Mouse (Mus musculus) lung, embryonic 14.5 days (tissue): ENCODE data around the gene Nans. TPM values are rescaled to one million over a fixed set of nuclear protein-coding genes. Genes with fewer than 3 reads are reported as not detected.
A peak's percentile ranks its signal among the peaks of the same experiment; 100 is the strongest.

ENCODE experiments used
- ATAC-seq: fragments of 200-750 bp; cut with Nextera tagmentation; 2 replicates; pipeline ENCODE4 v1.8.0; 2017; ENCODE audit warnings: mild to moderate bottlenecking, moderate TSS enrichment, moderate library complexity; ENCODE audit not compliant: insufficient read depth
- DNase-seq: peaks from one replicate; pipeline ENCODE4 v3.0.0-alpha.2; 2015
- H3K27ac ChIP-seq: fragments of 300-500 bp; sonication (generic); 2 replicates; pipeline ENCODE4 v1.5.1; 2014; ENCODE audit warnings: low read depth, mild to moderate bottlenecking, moderate library complexity
- H3K27me3 ChIP-seq: fragments of 300-500 bp; sonication (generic); 2 replicates; pipeline ENCODE4 v1.6.1; 2014; ENCODE audit warnings: low read length, control low read depth; ENCODE audit not compliant: insufficient read depth
- H3K36me3 ChIP-seq: fragments of 300-500 bp; sonication (generic); 2 replicates; pipeline ENCODE4 v1.6.1; 2014; ENCODE audit warnings: control low read depth; ENCODE audit not compliant: insufficient read depth
- H3K4me1 ChIP-seq: fragments of 300-500 bp; sonication (generic); 2 replicates; pipeline ENCODE4 v1.6.1; 2014; ENCODE audit warnings: antibody characterized with exemption, control low read depth; ENCODE audit not compliant: insufficient read depth
- H3K4me2 ChIP-seq: fragments of 300-500 bp; sonication (generic); 2 replicates; pipeline ENCODE4 v1.6.1; 2014; ENCODE audit warnings: mild to moderate bottlenecking
- H3K4me3 ChIP-seq: fragments of 300-500 bp; sonication (generic); 2 replicates; pipeline ENCODE4 v1.5.1; 2014; ENCODE audit warnings: low read depth, low read length
- H3K9ac ChIP-seq: fragments of 300-500 bp; sonication (generic); 2 replicates; pipeline ENCODE4 v1.6.1; 2014
- H3K9me3 ChIP-seq: fragments of 300-500 bp; sonication (generic); 2 replicates; pipeline ENCODE4 v1.6.1; 2016; ENCODE audit warnings: low read depth, low read length, control low read depth
- CTCF ChIP-seq: IDR thresholded peaks from 2 replicates; pipeline ENCODE4 v1.5.1; 2016; ENCODE audit warnings: antibody characterized with exemption, low read depth
- WGBS: fragments of 180-500 bp; shearing (Covaris S2); extraction: QIAGEN DNeasy Blood & Tissue Kit; methylation state at CpG from one replicate; pipeline ENCODE4 v1.1.7; 2014; 5-methylcytosine and 5-hydroxymethylcytosine counted together
- polyA plus RNA-seq: library from polyadenylated mRNA; unstranded; fragments of >200 nt; fragmentation: Nextera tagmentation; extraction: Ambion mirVana; gene quantifications from 2 replicates; pipeline ENCODE4 v1.2.1, GENCODE M21; 2014

Gene Nans
- polyA plus RNA-seq, 1 experiment from 2014 or later: 75.8 TPM

DNA sequence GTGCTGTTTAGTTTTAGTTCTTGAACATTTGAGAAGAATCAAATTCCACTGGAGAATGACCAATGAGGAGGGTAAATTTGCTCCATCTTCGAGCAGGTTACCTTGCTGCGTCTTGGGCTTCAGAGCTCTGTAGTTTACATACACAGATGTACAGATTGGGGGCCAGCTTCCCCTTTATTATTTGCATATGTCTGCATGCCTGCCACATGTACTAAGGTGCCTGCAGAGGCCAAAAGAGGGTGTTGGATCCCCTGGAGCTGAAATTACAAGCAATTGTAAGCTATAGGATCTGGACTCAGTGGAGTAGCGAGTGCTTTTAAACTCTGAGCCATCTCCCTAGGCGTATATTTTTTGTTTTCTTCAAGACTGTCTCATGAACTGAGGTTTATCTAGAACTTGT is 32.3 kb upstream of the Nans start:
- H3K4me1 ChIP-seq: peaks cover 16% of the 10 kb centered on the region
- WGBS: 80% methylated on average over 4 of the region's 4 CpGs
- no peaks in the 10 kb centered on the region for H3K27me3 ChIP-seq
- H3K36me3 ChIP-seq: peaks cover 21% of the 10 kb centered on the region
- no peaks in the 10 kb centered on the region for H3K9me3 ChIP-seq
- no peak overlapping the region for H3K27ac ChIP-seq
- H3K4me2 ChIP-seq: no peak overlapping the region
- TF ChIP-seq CTCF: no peak
- no peak for ATAC-seq
- H3K4me3 ChIP-seq: no peak overlapping the region
- no peak for DNase-seq
- no peak overlapping the region for H3K9ac ChIP-seq

DNA sequence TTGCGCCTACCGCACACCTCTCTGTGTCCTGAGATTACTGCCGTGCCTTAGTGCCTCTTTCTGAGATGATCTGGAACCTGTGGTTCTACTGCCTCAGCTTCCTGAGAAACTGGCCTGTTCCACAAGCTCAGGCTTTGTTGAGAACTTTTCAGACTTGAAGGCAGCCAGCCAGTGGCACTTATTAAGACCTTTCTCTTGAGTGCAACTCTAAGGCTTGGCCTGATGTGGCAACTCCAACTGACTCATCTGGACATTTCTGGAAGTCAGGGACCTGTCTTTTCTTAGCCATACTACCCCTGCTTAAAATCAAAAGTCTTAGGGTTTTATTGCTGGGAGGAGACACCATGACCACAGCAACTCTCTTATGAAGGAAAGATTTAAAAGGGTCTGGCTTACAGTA is 31.9 kb upstream of the Nans start:
- H3K4me2 ChIP-seq: no peak overlapping the region
- ATAC-seq: no peak
- H3K9ac ChIP-seq: no peak overlapping the region
- H3K4me3 ChIP-seq: no peak overlapping the region
- 90% methylated on average over 3 of the region's 3 CpGs for WGBS
- peaks cover 16% of the 10 kb centered on the region for H3K4me1 ChIP-seq
- no peak overlapping the region for H3K27ac ChIP-seq
- no peaks in the 10 kb centered on the region for H3K27me3 ChIP-seq
- no peaks in the 10 kb centered on the region for H3K9me3 ChIP-seq
- peaks cover 25% of the 10 kb centered on the region for H3K36me3 ChIP-seq
- no peak for TF ChIP-seq CTCF
- no peak for DNase-seq

DNA sequence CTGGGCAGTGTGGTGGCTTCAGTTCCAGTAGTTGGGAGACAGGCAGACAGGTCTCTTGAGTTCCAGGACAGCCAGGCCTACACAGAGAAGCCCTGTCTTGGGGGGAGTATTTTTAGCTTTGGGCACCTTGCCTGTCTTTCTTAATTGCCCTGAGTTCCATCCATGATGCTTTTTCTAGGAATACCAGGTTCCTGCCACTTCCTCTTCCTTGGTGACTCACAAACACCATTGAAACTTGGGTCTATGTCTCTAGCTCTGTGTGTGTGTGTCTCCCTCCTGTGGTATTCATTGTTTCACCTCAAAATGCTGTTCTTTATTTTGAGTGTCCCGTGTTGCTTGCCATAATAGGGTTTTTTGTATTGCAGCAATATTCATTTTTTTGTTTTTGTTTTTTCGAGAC is 30.6 kb upstream of the Nans start:
- Histone ChIP-seq H3K27ac (no peak overlapping the region), H3K9ac (no peak overlapping the region), H3K4me3 (no peak overlapping the region), H3K4me2 (no peak overlapping the region), H3K4me1 (peaks cover 11% of the 10 kb centered on the region), H3K9me3 (no peaks in the 10 kb centered on the region), H3K27me3 (no peaks in the 10 kb centered on the region), H3K36me3 (peaks cover 37% of the 10 kb centered on the region)
- DNase-seq: no peak
- no peak for TF ChIP-seq CTCF
- ATAC-seq: no peak
- 92% methylated on average over 2 of the region's 2 CpGs for WGBS

DNA sequence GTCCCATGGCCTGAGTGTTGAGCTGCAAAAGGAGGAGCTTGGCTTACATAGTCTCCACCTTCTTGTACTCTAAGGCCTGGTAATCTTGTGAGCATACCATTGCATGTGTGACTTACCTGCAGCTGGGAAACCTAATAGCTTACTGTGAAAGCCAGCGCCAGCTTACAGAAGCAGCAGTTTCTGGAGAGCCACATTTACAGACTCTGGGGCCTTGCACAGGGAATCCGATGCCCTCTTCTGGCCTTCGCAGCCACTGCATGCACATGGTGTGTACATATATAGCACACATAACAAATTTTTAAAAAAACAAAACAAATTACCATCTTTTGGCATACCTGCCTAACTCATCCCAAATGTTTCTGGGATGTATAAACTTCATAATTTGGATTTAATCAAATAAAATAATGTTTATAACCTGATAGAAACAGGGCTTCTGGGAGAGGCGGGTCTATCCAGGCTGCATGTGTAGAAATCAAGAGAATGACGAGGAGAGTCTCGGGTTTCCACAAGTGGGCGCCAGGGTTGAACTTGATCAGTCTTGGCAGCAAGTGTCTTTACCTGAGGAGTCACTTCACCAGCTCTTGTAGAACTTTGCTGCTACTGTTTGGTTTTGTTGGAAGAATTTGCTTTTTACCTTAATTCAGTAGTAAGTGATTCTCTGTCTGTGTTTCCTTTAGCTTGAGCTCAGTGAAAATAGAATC is 25.8 kb upstream of the Nans start:
- WGBS: 85% methylated on average over 7 of the region's 7 CpGs

DNA sequence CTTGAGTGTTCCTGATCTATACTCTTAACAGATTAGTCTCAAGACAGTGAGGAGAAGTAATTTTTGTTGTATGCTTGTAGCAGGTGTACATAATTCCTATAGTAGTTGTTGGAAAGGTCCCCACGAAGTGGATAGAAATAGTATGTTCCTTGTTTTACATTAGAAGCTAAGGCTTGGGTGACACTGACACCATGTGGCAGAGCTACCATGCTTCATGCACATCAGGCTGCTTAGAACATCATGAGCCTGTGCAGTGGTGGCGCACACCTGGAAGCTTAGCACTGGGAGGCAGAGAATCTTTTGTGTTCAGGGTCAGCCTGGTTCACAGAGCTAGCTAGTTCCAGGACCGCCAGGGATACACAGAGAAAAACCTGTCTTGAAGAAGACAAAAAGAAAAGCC is 23.3 kb upstream of the Nans start:
- Histone ChIP-seq H3K27ac (no peak overlapping the region), H3K9ac (no peak overlapping the region), H3K4me2 (no peak overlapping the region), H3K27me3 (no peaks in the 10 kb centered on the region), H3K9me3 (no peaks in the 10 kb centered on the region), H3K4me3 (no peak overlapping the region), H3K36me3 (peaks cover 100% of the 10 kb centered on the region), H3K4me1 (no peaks in the 10 kb centered on the region)
- DNase-seq (no peak), ATAC-seq (no peak)
- 84% methylated on average over 3 of the region's 3 CpGs for WGBS
- TF ChIP-seq CTCF: peak; percentile 4; the same call in 1 of the 2 replicates

More for the DNA sequence above, 25.8 kb upstream of the Nans start:
- ATAC-seq (no peak), DNase-seq (peak; percentile 68)
- Histone ChIP-seq H3K9ac (no peak overlapping the region), H3K36me3 (peaks cover 84% of the 10 kb centered on the region), H3K27ac (no peak overlapping the region), H3K4me1 (no peaks in the 10 kb centered on the region), H3K4me3 (no peak overlapping the region), H3K27me3 (no peaks in the 10 kb centered on the region), H3K9me3 (no peaks in the 10 kb centered on the region), H3K4me2 (no peak overlapping the region)
- TF ChIP-seq CTCF: peak; percentile 57

DNA sequence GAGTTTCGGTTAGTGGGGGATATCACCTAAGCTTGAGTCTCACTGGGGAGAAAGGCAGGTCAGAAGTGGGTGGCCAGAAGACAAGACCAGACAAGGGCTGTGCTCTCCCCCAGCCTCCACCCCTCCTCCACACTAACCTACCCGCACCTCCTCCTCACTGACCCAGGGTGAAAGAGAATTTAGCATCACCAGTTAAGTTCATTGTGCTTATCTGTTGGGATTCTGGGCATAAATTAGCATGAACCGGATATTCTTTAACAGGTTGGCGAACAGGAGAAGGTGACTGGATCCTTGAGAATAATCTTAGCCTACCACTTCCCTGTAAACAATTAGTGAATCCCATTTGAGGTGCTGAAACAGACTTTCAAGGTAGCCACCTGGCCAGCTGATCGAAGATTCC is 13.9 kb upstream of the Nans start:
- no peak overlapping the region for H3K27ac ChIP-seq
- no peak for DNase-seq
- no peaks in the 10 kb centered on the region for H3K9me3 ChIP-seq
- H3K36me3 ChIP-seq: peaks cover 69% of the 10 kb centered on the region
- H3K4me3 ChIP-seq: no peak overlapping the region
- no peak for TF ChIP-seq CTCF
- ATAC-seq: no peak
- H3K4me2 ChIP-seq: no peak overlapping the region
- H3K4me1 ChIP-seq: no peaks in the 10 kb centered on the region
- H3K27me3 ChIP-seq: no peaks in the 10 kb centered on the region
- 87% methylated on average over 5 of the region's 5 CpGs for WGBS
- H3K9ac ChIP-seq: no peak overlapping the region

DNA sequence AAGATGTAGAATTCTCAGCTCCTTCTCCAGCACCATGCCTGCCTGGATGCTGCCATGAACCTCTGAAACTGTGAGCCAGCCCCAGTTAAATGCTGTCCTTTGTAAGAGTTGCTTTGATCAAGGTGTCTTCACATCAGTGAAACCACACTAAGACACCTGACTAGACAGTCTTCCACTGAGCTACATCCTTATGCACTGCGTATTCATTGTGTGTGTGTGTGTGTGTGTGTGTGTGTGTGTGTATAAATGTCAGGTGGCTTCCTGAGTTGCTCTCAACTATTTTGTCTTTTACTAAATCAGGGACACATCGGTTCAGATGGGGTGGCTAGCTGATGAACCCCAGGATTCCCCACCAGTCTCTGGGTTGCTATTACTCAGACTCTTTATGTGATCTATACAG is 10.0 kb upstream of the Nans start:
- H3K9me3 ChIP-seq: no peaks in the 10 kb centered on the region
- DNase-seq (no peak), ATAC-seq (no peak)
- TF ChIP-seq CTCF: no peak
- no peaks in the 10 kb centered on the region for H3K27me3 ChIP-seq
- H3K36me3 ChIP-seq: peaks cover 30% of the 10 kb centered on the region
- H3K27ac ChIP-seq: no peak overlapping the region
- H3K4me2 ChIP-seq: no peak overlapping the region
- no peak overlapping the region for H3K4me3 ChIP-seq
- H3K9ac ChIP-seq: no peak overlapping the region
- H3K4me1 ChIP-seq: no peaks in the 10 kb centered on the region
- WGBS: 89% methylated on average over 2 of the region's 2 CpGs
